Mouse (Mus musculus): ENCODE data around the gene Nova2.

Gene Nova2

GRCm38 (mm10) chr7:19007026-19007977, 81.6 kb downstream of the Nova2 start:
- DNase-seq (ENCODE audit: extremely low read depth, low read depth) = no peak

DNA sequence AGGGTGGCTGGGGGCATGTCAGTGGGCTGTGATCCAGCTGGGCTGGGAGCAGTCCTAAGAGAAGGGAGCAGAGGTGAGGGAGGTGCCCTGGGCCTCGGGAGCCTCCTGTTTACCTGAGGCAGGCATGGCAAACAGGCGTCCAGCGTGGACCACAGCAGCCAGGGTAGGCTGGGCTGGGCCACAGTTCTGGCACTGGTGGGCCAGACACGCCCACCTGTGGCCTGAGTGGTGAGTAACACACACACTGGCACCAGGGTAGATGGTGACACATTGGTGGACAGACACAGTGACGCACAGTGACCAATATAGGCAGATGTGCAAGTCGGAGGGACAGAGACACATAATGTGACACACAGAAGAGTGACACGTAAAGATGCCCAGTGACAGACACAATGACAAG, 84.9 kb downstream of the Nova2 start:
- DNase-seq (ENCODE audit: extremely low read depth, low read depth) = no peak

GRCm38 (mm10) chr7:19012025-19012621, 86.4 kb downstream of the Nova2 start:
- DNase-seq (ENCODE audit: extremely low read depth, low read depth) = no peak

- DNase-seq (ENCODE audit: extremely low read depth, low read depth) = no peak
Observed at GRCm38 (mm10) chr7:19012882-19013281, 87.2 kb downstream of the Nova2 start.

DNA sequence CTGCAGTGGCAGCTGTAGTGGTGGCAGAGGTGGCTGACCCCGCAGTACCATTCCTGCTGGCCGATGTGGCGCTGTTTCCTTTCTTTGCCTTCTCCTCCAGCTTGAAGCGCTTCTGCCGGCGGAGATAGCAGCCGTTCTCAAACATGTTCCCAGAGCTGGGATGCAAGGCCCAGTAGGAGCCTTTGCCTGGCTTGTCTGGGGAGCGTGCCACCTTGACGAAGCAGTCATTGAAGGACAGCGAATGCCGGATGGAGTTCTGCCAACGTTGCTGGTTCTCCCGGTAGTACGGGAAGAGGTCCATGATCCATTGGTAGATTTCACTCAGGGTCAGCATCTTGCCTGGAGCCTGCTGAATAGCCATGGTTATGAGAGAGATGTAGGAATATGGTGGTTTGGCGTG, 88.8 kb downstream of the Nova2 start:
- no peak for DNase-seq (ENCODE audit: extremely low read depth, low read depth)

Measured in MEL-GATA-1-ER (cell line).